Mouse (Mus musculus) heart, embryonic 10.5 days (tissue): ENCODE measurements around the gene Foxa3. TPM values are rescaled to one million over a fixed set of nuclear protein-coding genes. Genes with fewer than 3 reads are reported as not detected.

Experiments used
- DNase-seq: peaks from one replicate; pipeline ENCODE4 v3.0.0-alpha.2; 2017; ENCODE audit warnings: low spot score
- H3K27ac ChIP-seq: fragments of 300-500 bp; sonication (generic); 2 replicates; pipeline ENCODE4 v1.5.1; 2016; ENCODE audit warnings: mild to moderate bottlenecking
- H3K27me3 ChIP-seq: fragments of 300-500 bp; sonication (generic); 2 replicates; pipeline ENCODE4 v1.6.1; 2016; ENCODE audit warnings: mild to moderate bottlenecking; ENCODE audit not compliant: poor library complexity, insufficient read depth, severe bottlenecking
- H3K36me3 ChIP-seq: fragments of 300-500 bp; sonication (generic); 2 replicates; pipeline ENCODE4 v1.6.1; 2016; ENCODE audit warnings: mild to moderate bottlenecking, moderate library complexity
- H3K4me1 ChIP-seq: fragments of 300-500 bp; sonication (generic); 2 replicates; pipeline ENCODE4 v1.6.1; 2016; ENCODE audit warnings: mild to moderate bottlenecking
- H3K4me3 ChIP-seq: fragments of 300-500 bp; sonication (generic); 2 replicates; pipeline ENCODE4 v1.5.1; 2016; ENCODE audit warnings: mild to moderate bottlenecking, moderate library complexity
- H3K9me3 ChIP-seq: fragments of 300-500 bp; sonication (generic); 2 replicates; pipeline ENCODE4 v1.6.1; 2016; ENCODE audit warnings: mild to moderate bottlenecking, moderate library complexity
- WGBS: fragments of 180-500 bp; shearing (Covaris S2); methylation state at CpG from one replicate; pipeline ENCODE4 v1.1.7; 2016; 5-methylcytosine and 5-hydroxymethylcytosine counted together
- polyA plus RNA-seq: library from polyadenylated mRNA; unstranded; fragments of >200 nt; fragmentation: Nextera tagmentation; extraction: Ambion mirVana; gene quantifications from 2 replicates; pipeline ENCODE4 v1.2.1, GENCODE M21; 2016

The Foxa3 gene
- polyA plus RNA-seq, 1 experiment from 2014 or later: 8.6 TPM

DNA sequence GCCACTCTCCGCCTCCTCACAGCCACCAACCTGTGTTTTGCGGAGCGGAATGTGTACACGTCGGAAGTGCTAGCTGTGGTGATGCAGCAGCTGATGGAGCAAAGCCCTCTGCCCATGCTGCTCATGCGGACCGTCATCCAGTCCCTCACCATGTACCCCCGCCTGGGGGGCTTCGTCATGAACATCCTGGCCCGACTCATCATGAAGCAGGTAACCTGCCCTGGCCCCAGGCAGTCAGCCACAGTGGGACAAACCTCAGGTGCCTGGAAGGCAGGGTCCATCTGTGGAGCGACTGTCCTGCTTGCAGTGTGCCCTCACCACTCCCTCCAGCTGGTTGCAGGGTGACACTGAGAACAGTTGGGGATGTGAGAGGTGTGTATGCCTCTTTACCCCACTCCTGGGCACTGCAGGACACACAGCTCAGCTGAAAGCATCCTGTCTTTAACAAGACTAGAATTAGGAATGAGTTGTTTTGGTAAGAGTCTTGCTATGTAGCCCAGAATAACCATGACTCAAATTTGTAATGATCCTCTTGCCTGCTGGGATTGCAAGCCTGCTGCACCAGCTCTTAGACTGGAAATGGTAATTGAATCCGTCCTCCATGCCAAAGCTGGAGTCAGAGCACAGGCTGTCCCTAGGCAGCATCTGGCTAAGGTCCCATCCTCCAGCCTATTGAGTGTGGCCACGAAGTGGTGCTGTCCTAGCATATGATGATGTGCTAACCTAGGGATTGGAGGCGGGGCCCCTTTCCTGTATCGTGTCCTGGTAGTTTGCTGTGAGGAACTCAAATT lies 29.2 kb upstream of the Foxa3 start:
- H3K4me3 ChIP-seq: no peak overlapping the region
- peaks cover 12% of the 10 kb centered on the region for H3K4me1 ChIP-seq
- no peak for DNase-seq
- WGBS: 91% methylated on average over 15 of the region's 15 CpGs
- H3K27me3 ChIP-seq: no peaks in the 10 kb centered on the region
- H3K27ac ChIP-seq: no peak overlapping the region
- peaks cover 66% of the 10 kb centered on the region for H3K36me3 ChIP-seq
- 0 out of 2 replicates have a peak, but pooled peaks cover 3% of the 10 kb centered on the region for H3K9me3 ChIP-seq

DNA sequence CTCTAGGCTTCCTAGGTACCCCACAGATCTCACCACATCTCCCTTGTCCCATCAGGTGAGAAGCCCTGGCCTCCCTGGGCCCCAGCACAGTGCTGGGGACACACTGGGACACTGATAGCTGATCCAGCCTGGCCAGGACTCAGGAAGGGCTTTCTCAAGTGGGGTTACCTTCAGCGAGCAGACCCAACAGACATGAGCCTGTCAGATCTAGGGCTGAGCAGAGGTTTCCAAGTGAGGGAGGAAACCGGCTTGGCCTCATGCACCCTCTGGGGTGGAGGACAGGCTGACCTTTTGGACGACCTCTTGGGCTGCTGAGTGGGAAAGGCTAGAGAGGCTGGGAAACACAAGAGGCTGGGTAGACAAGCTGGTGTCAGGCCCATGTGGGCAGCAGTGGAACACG lies 27.8 kb upstream of the Foxa3 start:
- Histone ChIP-seq H3K27ac (0 out of 2 replicates have a peak overlapping the region, but pooled peaks have one; percentile 7), H3K36me3 (peaks cover 76% of the 10 kb centered on the region), H3K9me3 (no peaks in the 10 kb centered on the region), H3K4me1 (peaks cover 12% of the 10 kb centered on the region), H3K4me3 (no peak overlapping the region), H3K27me3 (no peaks in the 10 kb centered on the region)
- 62% methylated on average over 4 of the region's 4 CpGs for WGBS
- no peak for DNase-seq

DNA sequence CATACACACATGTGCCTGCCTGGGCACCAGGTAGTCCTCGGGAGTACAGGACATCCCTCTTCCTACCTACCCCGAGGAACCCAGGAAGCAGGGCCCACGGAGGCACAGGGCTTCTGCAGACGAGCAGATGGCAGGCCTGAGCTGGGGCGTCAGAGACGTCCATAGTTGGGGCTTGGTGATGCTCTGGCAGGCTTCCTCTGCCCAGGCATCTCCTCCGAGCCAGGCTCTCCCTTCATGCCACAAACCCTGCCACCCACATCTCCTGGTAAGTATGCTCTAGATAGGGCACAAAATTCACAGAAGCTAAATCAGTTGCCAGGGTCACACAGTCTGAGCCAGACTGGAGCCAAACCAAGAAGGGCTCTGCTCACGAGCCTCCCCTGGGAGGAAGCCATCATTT lies 26.8 kb upstream of the Foxa3 start:
- 88% methylated on average over 8 of the region's 8 CpGs for WGBS
- peaks cover 86% of the 10 kb centered on the region for H3K36me3 ChIP-seq
- DNase-seq: no peak
- no peaks in the 10 kb centered on the region for H3K27me3 ChIP-seq
- no peaks in the 10 kb centered on the region for H3K9me3 ChIP-seq
- no peak overlapping the region for H3K27ac ChIP-seq
- H3K4me3 ChIP-seq: no peak overlapping the region
- H3K4me1 ChIP-seq: peaks cover 12% of the 10 kb centered on the region

DNA sequence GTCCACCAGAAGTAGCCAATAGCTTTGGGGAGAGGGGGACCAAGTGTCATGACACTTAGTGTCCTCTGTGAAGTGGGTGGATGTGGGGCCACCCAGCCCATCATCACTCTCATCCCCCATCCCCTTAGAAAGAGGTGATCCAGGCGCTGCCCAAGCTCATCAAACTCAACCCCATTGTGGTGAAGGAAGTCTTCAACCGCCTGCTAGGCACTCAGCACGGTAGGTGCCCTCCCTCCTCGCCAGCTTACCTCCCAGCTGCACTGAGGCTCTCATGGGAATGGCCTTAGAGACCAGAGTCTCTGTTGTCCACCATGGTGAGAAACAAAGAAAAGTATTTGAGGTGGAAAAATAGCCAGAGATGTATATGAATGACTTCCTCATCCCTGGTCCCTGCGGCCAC lies 25.9 kb upstream of the Foxa3 start:
- H3K36me3 ChIP-seq: peaks cover 95% of the 10 kb centered on the region
- WGBS: 90% methylated on average over 5 of the region's 5 CpGs

DNA sequence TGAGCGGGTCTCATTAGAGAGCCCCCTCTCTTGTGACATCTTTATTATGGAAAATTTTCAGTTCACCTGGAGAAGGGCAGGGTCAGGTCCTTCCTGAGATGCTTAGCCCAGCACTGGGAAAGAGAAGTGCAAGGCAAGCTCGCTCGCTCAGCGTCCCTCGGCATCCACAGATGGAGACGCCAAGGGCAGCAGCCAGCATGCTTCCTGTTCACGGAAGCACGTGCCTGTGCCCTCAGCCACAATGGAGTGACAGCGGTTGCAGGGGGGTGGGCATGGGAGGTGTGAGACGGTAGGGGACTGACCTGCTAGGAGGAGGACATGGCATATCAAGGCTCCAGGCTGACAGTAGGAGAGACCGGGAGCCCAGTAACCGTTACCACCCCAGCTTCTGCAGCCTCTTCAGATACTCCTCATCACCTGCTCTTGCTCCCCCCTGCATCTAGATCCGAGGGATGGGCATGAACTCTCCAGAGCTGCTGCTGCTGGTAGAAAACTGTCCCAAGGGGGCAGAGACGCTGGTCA lies 24.7 kb upstream of the Foxa3 start:
- Histone ChIP-seq H3K4me3 (no peak overlapping the region), H3K27me3 (no peaks in the 10 kb centered on the region), H3K9me3 (no peaks in the 10 kb centered on the region), H3K4me1 (no peaks in the 10 kb centered on the region), H3K36me3 (peaks cover 97% of the 10 kb centered on the region), H3K27ac (no peak overlapping the region)
- DNase-seq: no peak
- WGBS: 87% methylated on average over 14 of the region's 14 CpGs

More for the DNA sequence above, 25.9 kb upstream of the Foxa3 start:
- Histone ChIP-seq H3K4me3 (no peak overlapping the region), H3K27ac (no peak overlapping the region), H3K27me3 (no peaks in the 10 kb centered on the region), H3K9me3 (no peaks in the 10 kb centered on the region), H3K4me1 (peaks cover 6% of the 10 kb centered on the region)
- no peak for DNase-seq

DNA sequence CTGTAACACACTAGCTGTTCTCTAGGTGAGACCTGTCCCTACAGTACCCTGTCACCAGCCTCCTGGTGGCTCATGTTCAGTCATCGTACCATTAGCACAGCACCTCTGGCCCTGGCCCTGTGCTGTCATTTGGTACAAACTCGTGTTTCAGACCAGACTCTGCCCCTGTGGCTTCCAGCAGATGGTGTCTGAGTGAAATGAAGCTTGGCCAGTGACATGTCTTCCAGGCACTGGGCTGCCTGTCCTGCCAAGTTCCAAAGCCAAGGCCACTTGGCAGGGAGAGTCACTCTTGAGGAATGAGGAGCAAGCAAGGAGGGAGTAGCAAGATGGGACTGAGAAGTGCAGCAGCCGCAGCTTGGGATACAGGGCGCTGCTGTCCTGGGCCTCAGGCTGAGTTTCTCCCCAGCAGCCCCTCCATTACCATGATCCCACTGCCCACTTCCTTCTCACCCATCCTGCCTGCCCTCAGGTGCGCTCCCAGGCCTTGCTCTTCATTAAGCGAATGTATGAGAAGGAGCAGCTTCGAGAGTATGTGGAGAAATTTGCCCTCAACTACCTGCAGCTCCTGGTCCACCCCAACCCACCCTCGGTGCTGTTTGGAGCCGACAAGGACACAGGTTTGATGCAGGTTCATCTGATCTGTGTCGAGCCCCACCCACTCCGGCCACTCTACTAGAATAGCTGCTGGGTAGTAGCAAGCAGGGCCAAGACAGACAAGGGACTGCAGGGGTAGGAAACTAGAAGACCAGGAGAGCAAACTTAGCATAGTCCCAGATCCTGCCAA lies 23.1 kb upstream of the Foxa3 start:
- Histone ChIP-seq H3K27me3 (no peaks in the 10 kb centered on the region), H3K4me1 (no peaks in the 10 kb centered on the region), H3K36me3 (peaks cover 99% of the 10 kb centered on the region), H3K9me3 (no peaks in the 10 kb centered on the region), H3K4me3 (no peak overlapping the region), H3K27ac (no peak overlapping the region)
- DNase-seq: no peak
- 91% methylated on average over 11 of the region's 11 CpGs for WGBS

DNA sequence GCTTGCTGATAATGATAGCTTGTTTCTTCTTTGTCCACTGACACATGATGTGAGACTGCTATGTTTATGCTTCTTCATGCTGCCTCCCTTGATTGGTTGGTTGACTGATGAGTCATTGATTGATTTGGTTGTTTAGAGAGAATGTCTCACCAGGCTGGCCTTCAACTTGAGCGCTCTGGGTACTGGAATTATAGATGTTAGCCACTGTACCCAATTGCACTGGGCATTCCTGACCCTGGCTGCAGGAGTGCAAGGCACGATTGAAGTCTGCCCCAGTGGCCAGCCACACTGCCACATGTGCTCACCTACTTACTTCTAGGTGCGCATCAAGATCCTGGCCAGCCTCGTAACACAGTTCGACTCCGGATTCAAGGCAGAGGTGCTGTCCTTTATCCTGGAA lies 21.3 kb upstream of the Foxa3 start:
- Histone ChIP-seq H3K9me3 (no peaks in the 10 kb centered on the region), H3K27me3 (no peaks in the 10 kb centered on the region), H3K4me1 (no peaks in the 10 kb centered on the region), H3K36me3 (peaks cover 99% of the 10 kb centered on the region), H3K27ac (no peak overlapping the region), H3K4me3 (no peak overlapping the region)
- no peak for DNase-seq
- WGBS: 93% methylated on average over 6 of the region's 6 CpGs

DNA sequence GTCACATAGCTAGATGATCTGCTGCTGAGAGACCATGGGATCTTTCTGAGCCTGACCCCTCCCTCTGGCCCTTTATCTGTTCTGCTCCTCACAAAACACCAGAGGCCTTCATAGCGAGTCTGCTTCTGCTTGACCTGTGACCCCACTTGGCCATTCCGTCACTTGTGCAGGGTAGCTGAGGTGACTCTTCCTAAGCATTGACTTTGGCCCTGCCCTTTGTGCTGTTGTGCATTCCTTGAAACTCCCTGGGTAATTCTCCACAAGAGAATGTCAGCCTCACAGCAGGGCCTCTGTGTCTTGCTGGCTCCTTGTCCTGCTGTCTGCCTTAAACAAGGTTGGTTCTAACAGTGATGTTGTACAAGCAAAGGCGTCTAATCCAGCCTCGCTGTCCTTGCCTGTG lies 8.3 kb upstream of the Foxa3 start:
- no peak overlapping the region for H3K27ac ChIP-seq
- no peaks in the 10 kb centered on the region for H3K27me3 ChIP-seq
- no peak overlapping the region for H3K4me3 ChIP-seq
- H3K36me3 ChIP-seq: peaks cover 80% of the 10 kb centered on the region
- H3K4me1 ChIP-seq: no peaks in the 10 kb centered on the region
- no peak for DNase-seq
- H3K9me3 ChIP-seq: no peaks in the 10 kb centered on the region
- WGBS: 56% methylated on average over 4 of the region's 4 CpGs

DNA sequence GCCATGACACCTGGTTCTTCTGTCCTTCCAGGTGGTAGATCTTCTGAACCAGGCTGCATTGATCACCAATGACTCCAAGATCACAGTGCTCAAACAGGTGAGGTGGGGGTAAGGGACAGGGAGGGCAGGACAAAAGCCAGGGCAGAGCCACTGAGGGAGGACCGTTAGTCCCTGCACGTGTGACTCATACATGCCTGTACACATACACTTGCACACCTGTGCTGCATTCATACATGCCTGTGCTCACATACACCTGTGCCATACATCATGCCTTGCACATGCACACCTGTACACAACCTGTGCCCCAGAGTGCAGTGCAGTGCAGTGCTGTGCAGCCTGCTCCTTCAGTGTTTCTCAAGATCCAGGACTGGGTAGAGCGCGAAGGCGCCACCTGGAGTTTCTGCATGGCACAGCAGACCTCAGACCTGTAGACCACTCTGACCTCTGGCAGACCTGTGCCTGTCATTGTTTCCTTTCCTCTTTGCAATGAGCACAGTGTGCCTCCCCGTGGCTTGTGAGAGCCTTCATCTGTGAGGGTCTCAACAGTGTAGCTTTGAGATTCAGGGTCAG lies 5.8 kb upstream of the Foxa3 start:
- H3K27ac ChIP-seq: no peak overlapping the region
- no peaks in the 10 kb centered on the region for H3K27me3 ChIP-seq
- peaks cover 16% of the 10 kb centered on the region for H3K4me1 ChIP-seq
- peaks cover 55% of the 10 kb centered on the region for H3K36me3 ChIP-seq
- 0 out of 2 replicates have a peak overlapping the region, but pooled peaks have one; percentile 2 for H3K4me3 ChIP-seq
- H3K9me3 ChIP-seq: no peaks in the 10 kb centered on the region
- 62% methylated on average over 6 of the region's 6 CpGs for WGBS
- DNase-seq: no peak

DNA sequence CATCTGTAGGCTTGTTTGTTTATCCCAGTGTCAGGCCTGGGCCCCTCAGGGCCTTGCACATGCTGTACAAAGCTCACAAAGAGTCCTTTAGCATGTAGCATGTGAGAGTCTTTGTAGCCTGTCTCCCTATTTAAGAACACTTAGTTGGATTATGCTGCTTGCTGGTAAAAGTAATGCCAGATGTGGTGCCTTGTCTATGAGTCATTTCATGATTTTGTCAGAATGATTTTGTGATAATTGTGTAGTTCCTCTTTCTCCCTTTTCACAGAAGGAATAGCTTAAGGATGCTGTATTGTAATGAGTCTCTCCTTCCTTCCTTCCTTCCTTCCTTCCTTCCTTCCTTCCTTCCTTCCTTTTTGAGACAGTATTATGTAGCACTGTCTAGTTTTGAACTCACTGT lies 4.7 kb upstream of the Foxa3 start:
- Histone ChIP-seq H3K27me3 (peaks cover 9% of the 10 kb centered on the region), H3K27ac (no peak overlapping the region), H3K4me1 (peaks cover 24% of the 10 kb centered on the region), H3K36me3 (peaks cover 44% of the 10 kb centered on the region), H3K9me3 (no peaks in the 10 kb centered on the region), H3K4me3 (no peak overlapping the region)
- DNase-seq: no peak

DNA sequence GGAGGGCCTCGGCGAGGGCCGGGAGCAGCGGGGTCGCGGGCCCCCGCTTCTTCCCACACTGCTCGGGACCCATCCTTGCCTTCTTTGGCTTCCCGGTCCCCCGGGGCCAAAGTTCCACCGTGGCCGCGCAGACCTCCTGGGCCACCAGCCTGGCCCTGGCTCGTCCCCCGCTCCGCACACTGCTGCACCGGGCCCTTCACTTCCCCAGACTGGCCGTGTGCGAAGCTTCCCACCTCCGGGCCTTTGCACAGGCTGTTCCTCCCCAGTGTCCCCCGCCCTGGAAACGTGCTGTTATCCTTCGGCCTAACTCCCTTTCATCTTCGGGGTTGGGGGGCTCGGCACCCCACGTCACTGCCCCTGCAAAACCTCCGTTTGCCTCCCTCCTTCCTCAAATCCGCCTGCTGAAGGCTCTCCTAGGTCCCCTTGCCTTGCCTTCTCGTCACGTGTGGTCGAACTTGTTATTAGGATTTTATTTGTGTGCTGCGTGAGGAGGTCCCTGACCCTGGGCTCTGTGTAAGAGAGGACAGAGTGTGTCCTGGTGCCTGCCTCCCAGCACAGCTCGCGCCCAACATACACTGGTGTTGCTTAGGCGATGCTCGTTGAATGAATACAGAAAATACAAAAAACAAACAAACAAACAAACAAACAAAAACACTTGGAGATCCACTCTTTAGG lies 1.4 kb upstream of the Foxa3 start:
- Histone ChIP-seq H3K4me3 (peak overlapping the region; percentile 95), H3K9me3 (no peaks in the 10 kb centered on the region), H3K27ac (peak overlapping the region; percentile 95), H3K27me3 (peaks cover 42% of the 10 kb centered on the region), H3K36me3 (peaks cover 12% of the 10 kb centered on the region), H3K4me1 (peaks cover 29% of the 10 kb centered on the region)
- 2% methylated on average over 28 of the region's 36 CpGs for WGBS
- no peak for DNase-seq

DNA sequence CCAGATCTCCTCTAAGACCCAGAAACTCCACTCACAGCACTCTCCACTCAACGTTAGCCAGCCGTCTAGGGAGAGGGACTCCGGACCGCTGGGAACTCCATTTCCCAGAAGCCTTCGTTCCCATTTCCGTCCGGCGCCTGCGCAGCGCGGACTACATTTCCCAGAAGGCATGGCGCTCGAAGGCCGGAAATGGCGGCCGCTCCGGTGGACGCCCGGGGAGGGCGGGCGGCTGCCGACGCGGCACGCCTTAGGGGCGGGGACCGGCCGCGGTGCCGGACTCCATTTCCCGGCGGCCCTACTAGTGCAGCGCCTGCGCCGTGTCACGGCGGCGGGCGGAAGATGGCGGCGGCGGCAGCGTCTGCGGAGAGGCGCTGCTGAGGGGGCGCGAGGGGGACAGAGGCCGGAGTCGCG lies 763 bp upstream of the Foxa3 start, which contains the start of gene Sympk:
Gene Sympk, plus strand, starts transcription at position 282 of the 411 bp plus-strand sequence.
- under 1% methylated on average over 47 of the region's 50 CpGs for WGBS
- DNase-seq: peak; percentile 97
- H3K4me1 ChIP-seq: peaks cover 29% of the 10 kb centered on the region
- H3K9me3 ChIP-seq: no peaks in the 10 kb centered on the region
- H3K27me3 ChIP-seq: peaks cover 42% of the 10 kb centered on the region
- peak within 1 kb of the TSS; percentile 95 for H3K27ac ChIP-seq
- H3K4me3 ChIP-seq: peak within 1 kb of the TSS; percentile 95
- peaks cover 6% of the 10 kb centered on the region for H3K36me3 ChIP-seq
